Mouse (Mus musculus) erythroblast, embryonic 14.5 days (primary cell): ENCODE measurements around the gene Faap24.

Source experiments
- GATA1 ChIP-seq: IDR thresholded peaks from 2 replicates; pipeline ENCODE4 v1.6.1; 2012; ENCODE audit warnings: low read length, inconsistent platforms, mixed read lengths
- TAL1 ChIP-seq: IDR thresholded peaks from 3 replicates; pipeline ENCODE4 v1.6.1; 2012; ENCODE audit warnings: low read length, inconsistent platforms, mixed read lengths

DNA sequence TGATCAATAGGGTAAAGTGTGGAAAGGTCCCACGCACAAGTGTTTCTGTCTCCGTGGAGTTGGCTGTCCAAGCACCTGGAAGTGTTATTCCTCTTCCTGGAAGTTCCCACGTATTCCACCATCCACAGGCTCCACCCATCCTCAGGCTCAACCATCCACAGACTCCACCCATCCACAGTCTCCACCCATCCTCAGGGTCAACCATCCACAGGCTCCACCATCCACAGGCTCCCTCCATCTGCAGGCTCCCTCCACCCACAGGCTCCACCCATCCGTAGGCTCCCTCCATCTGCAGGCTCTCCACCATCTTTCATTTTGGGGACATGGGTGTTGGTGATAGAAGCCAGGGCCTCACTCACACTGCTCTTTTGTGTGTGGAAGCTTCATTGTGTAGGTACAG is 4.5 kb upstream of the Faap24 start:
- TF ChIP-seq GATA1 (no peak), TAL1 (no peak)
